Mouse (Mus musculus): Measurements from ENCODE around the gene Tgfbr3l. TPM values are rescaled to one million over a fixed set of nuclear protein-coding genes. Genes with fewer than 3 reads are reported as not detected.

Gene Tgfbr3l
- total RNA-seq, 1 experiment: 1.1 TPM

DNA sequence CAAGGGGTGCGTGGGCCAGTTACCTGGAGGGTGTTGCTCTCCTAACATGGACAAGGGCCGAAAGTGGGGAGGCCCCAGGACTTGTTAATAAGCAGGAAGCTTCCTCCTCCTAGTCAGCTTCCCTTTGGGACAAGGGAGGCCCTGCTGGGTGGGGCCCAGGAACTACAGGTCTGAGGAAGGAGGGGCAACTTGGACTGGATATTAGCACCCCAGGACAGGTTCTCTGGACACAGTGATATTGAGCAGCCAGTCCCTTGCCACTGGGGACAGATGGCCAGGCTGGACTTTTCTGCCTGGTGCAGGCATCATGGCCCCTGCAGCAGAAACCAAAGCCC is 41.0 kb upstream of the Tgfbr3l start:
- DNase-seq (ENCODE audit: low read depth, low spot score): no peak
- Histone ChIP-seq H3K4me3 (ENCODE audit: insufficient read depth in 1 of 2, low read depth in 1 of 2, low read length in 2 of 2, poor library complexity in 1 of 2, severe bottlenecking in 1 of 2) (no peak overlapping the region), H3K4me1 (ENCODE audit: control insufficient read depth in 2 of 2, insufficient read depth in 2 of 2, low read length in 2 of 2, poor library complexity in 1 of 2) (peaks cover 0 to 2% of the 10 kb centered on the region in 2 experiments; a peak in 1 of 4 replicates), H3K9ac (ENCODE audit: insufficient read depth, low read depth, low read length, poor library complexity, severe bottlenecking) (no peak overlapping the region), H3K27ac (ENCODE audit: insufficient read depth, low read depth, low read length, poor library complexity, severe bottlenecking) (no peak overlapping the region), H3K36me3 (ENCODE audit: control insufficient read depth, insufficient read depth, low read length, poor library complexity, severe bottlenecking) (no peaks in the 10 kb centered on the region), H3K9me3 (ENCODE audit: control insufficient read depth, insufficient read depth, low read depth, low read length) (0 out of 2 replicates have a peak, but pooled peaks cover 1% of the 10 kb centered on the region)
- TF ChIP-seq CHD2 (IDR thresholded peaks at IDR 0.05; ENCODE audit: low read depth, low read length) (no peak), MAFK (IDR thresholded peaks at IDR 0.05; ENCODE audit: insufficient read depth, low read depth, low read length) (no peak), ZNF384 (IDR thresholded peaks at IDR 0.05; ENCODE audit: low read depth, low read length) (no peak), ZC3H11A (IDR thresholded peaks at IDR 0.05; ENCODE audit: borderline replicate concordance, low read depth, low read length) (no peak), HCFC1 (IDR thresholded peaks at IDR 0.05; ENCODE audit: borderline replicate concordance, insufficient read depth, low read length) (no peak)
- in situ Hi-C loops (cut with MboI; ENCODE audit: low sequenced_read_pairs in 2 of 2, unreplicated experiment in 2 of 2): no loop called here

DNA sequence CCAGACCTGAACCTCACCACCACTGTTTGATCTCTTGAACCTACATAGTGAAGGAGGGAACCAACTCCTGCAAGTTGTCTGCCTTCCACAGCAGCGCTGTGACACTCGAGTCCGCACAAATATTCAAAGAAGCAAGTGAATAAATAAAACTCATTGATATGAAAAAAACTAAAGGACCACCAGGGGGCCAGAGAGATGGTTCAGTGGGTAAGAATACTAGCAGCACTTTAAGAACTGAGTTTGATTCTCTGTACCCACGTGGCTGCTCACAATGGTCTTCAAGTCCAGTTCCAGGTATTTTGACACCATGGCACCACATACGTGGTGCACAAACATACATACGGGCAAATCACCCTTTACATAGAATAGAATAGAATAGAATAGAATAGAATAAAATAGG is 36.9 kb upstream of the Tgfbr3l start:
- DNase-seq (ENCODE audit: low read depth, low spot score): no peak

DNA sequence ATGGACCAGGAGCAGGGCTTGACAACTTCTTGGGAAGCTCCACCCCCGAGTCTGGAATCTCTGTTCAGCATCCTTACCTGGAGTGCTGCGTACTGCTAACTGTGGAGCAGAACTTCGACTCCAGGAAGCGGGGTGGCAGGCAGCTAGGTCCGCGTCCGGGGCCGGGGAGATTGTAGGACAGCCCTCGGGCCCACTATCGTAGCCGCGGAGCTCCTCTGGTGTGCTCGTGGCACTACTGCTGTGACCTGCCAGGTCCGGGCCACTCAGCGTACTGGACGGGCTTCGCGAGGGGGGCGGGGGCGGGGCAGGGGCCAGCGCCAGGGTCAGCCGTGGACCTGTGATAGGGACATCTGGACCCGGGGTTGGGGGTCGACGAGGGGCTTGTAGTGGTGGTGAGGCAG is 35.2 kb upstream of the Tgfbr3l start:
- peak overlapping the region; percentile 59 to 64 for H3K4me3 ChIP-seq (ENCODE audit: insufficient read depth in 1 of 2, low read depth in 1 of 2, low read length in 2 of 2, poor library complexity in 1 of 2, severe bottlenecking in 1 of 2)
- in situ Hi-C loops (cut with MboI; ENCODE audit: low sequenced_read_pairs in 2 of 2, unreplicated experiment in 2 of 2): no loop called here
- no peak for TF ChIP-seq CHD2 (IDR thresholded peaks at IDR 0.05; ENCODE audit: low read depth, low read length)
- no peak for TF ChIP-seq ZC3H11A (IDR thresholded peaks at IDR 0.05; ENCODE audit: borderline replicate concordance, low read depth, low read length)
- no peak for TF ChIP-seq MAFK (IDR thresholded peaks at IDR 0.05; ENCODE audit: insufficient read depth, low read depth, low read length)
- TF ChIP-seq HCFC1 (IDR thresholded peaks at IDR 0.05; ENCODE audit: borderline replicate concordance, insufficient read depth, low read length): no peak
- TF ChIP-seq ZNF384 (IDR thresholded peaks at IDR 0.05; ENCODE audit: low read depth, low read length): no peak
- peaks cover 2 to 17% of the 10 kb centered on the region in 2 experiments; a peak in 3 of 4 replicates for H3K4me1 ChIP-seq (ENCODE audit: control insufficient read depth in 2 of 2, insufficient read depth in 2 of 2, low read length in 2 of 2, poor library complexity in 1 of 2)
- H3K9ac ChIP-seq (ENCODE audit: insufficient read depth, low read depth, low read length, poor library complexity, severe bottlenecking): no peak overlapping the region
- no peak overlapping the region for H3K27ac ChIP-seq (ENCODE audit: insufficient read depth, low read depth, low read length, poor library complexity, severe bottlenecking)
- 0 out of 2 replicates have a peak, but pooled peaks cover 1% of the 10 kb centered on the region for H3K9me3 ChIP-seq (ENCODE audit: control insufficient read depth, insufficient read depth, low read depth, low read length)
- H3K36me3 ChIP-seq (ENCODE audit: control insufficient read depth, insufficient read depth, low read length, poor library complexity, severe bottlenecking): no peaks in the 10 kb centered on the region
- DNase-seq (ENCODE audit: low read depth, low spot score): no peak

More for the DNA sequence above, 36.9 kb upstream of the Tgfbr3l start:
- Histone ChIP-seq H3K9me3 (ENCODE audit: control insufficient read depth, insufficient read depth, low read depth, low read length) (0 out of 2 replicates have a peak, but pooled peaks cover 1% of the 10 kb centered on the region), H3K9ac (ENCODE audit: insufficient read depth, low read depth, low read length, poor library complexity, severe bottlenecking) (no peak overlapping the region), H3K27ac (ENCODE audit: insufficient read depth, low read depth, low read length, poor library complexity, severe bottlenecking) (no peak overlapping the region), H3K4me3 (ENCODE audit: insufficient read depth in 1 of 2, low read depth in 1 of 2, low read length in 2 of 2, poor library complexity in 1 of 2, severe bottlenecking in 1 of 2) (no peak overlapping the region), H3K4me1 (ENCODE audit: control insufficient read depth in 2 of 2, insufficient read depth in 2 of 2, low read length in 2 of 2, poor library complexity in 1 of 2) (peaks cover 0 to 14% of the 10 kb centered on the region in 2 experiments; a peak in 3 of 4 replicates), H3K36me3 (ENCODE audit: control insufficient read depth, insufficient read depth, low read length, poor library complexity, severe bottlenecking) (no peaks in the 10 kb centered on the region)
- in situ Hi-C loops (cut with MboI; ENCODE audit: low sequenced_read_pairs in 2 of 2, unreplicated experiment in 2 of 2): no loop called here
- TF ChIP-seq CHD2 (IDR thresholded peaks at IDR 0.05; ENCODE audit: low read depth, low read length) (no peak), MAFK (IDR thresholded peaks at IDR 0.05; ENCODE audit: insufficient read depth, low read depth, low read length) (no peak), HCFC1 (IDR thresholded peaks at IDR 0.05; ENCODE audit: borderline replicate concordance, insufficient read depth, low read length) (no peak), ZC3H11A (IDR thresholded peaks at IDR 0.05; ENCODE audit: borderline replicate concordance, low read depth, low read length) (no peak), ZNF384 (IDR thresholded peaks at IDR 0.05; ENCODE audit: low read depth, low read length) (no peak)

GRCm38 (mm10) chr8:4213210-4214005 is 34.6 kb upstream of the Tgfbr3l start:
- peak; percentile 28 for DNase-seq (ENCODE audit: low read depth, low spot score)
- Histone ChIP-seq H3K9ac (ENCODE audit: insufficient read depth, low read depth, low read length, poor library complexity, severe bottlenecking) (peak overlapping the region; percentile 42; the same call in 1 of the 2 replicates), H3K4me3 (ENCODE audit: insufficient read depth in 1 of 2, low read depth in 1 of 2, low read length in 2 of 2, poor library complexity in 1 of 2, severe bottlenecking in 1 of 2) (peak overlapping the region; percentile 59 to 64), H3K4me1 (ENCODE audit: control insufficient read depth in 2 of 2, insufficient read depth in 2 of 2, low read length in 2 of 2, poor library complexity in 1 of 2) (peaks cover 2 to 17% of the 10 kb centered on the region in 2 experiments; a peak in 3 of 4 replicates), H3K36me3 (ENCODE audit: control insufficient read depth, insufficient read depth, low read length, poor library complexity, severe bottlenecking) (no peaks in the 10 kb centered on the region), H3K27ac (ENCODE audit: insufficient read depth, low read depth, low read length, poor library complexity, severe bottlenecking) (no peak overlapping the region), H3K9me3 (ENCODE audit: control insufficient read depth, insufficient read depth, low read depth, low read length) (0 out of 2 replicates have a peak, but pooled peaks cover 1% of the 10 kb centered on the region)
- in situ Hi-C loops (cut with MboI; ENCODE audit: low sequenced_read_pairs in 2 of 2, unreplicated experiment in 2 of 2): no loop called here
- no peak for TF ChIP-seq HCFC1 (IDR thresholded peaks at IDR 0.05; ENCODE audit: borderline replicate concordance, insufficient read depth, low read length)
- TF ChIP-seq ZNF384 (IDR thresholded peaks at IDR 0.05; ENCODE audit: low read depth, low read length): no peak
- no peak for TF ChIP-seq ZC3H11A (IDR thresholded peaks at IDR 0.05; ENCODE audit: borderline replicate concordance, low read depth, low read length)
- TF ChIP-seq CHD2 (IDR thresholded peaks at IDR 0.05; ENCODE audit: low read depth, low read length): no peak
- TF ChIP-seq MAFK (IDR thresholded peaks at IDR 0.05; ENCODE audit: insufficient read depth, low read depth, low read length): no peak
